Mouse (Mus musculus) hindbrain, embryonic 11.5 days (tissue): ENCODE measurements around the gene Stoml2. TPM values are rescaled to one million over a fixed set of nuclear protein-coding genes. Genes with fewer than 3 reads are reported as not detected.
A peak's percentile ranks its signal among the peaks of the same experiment; 100 is the strongest.

ENCODE experiments used
- ATAC-seq: fragments of 200-750 bp; cut with Nextera tagmentation; 2 replicates; pipeline ENCODE4 v1.8.0; 2017; ENCODE audit warnings: mild to moderate bottlenecking, moderate TSS enrichment, moderate library complexity; ENCODE audit not compliant: low FRiP score
- DNase-seq: peaks from one replicate; pipeline ENCODE4 v3.0.0-alpha.2; 2015; ENCODE audit warnings: low spot score
- H3K27ac ChIP-seq: fragments of 300-500 bp; sonication (generic); 2 replicates; pipeline ENCODE4 v1.5.1; 2014; ENCODE audit warnings: mild to moderate bottlenecking, low read depth, low read length
- H3K27me3 ChIP-seq: fragments of 300-500 bp; sonication (generic); 2 replicates; pipeline ENCODE4 v1.6.1; 2014; ENCODE audit warnings: mild to moderate bottlenecking, low read length, moderate library complexity, mixed read lengths; ENCODE audit not compliant: control insufficient read depth, insufficient read depth
- H3K36me3 ChIP-seq: fragments of 300-500 bp; sonication (generic); 2 replicates; pipeline ENCODE4 v1.6.1; 2014; ENCODE audit warnings: mild to moderate bottlenecking, low read length, moderate library complexity, mixed read lengths; ENCODE audit not compliant: control insufficient read depth, insufficient read depth
- H3K4me1 ChIP-seq: fragments of 300-500 bp; sonication (generic); replicated peaks from 2 replicates; pipeline ENCODE4 v1.6.1; 2014; ENCODE audit warnings: low read length, mixed read lengths; ENCODE audit not compliant: control insufficient read depth, insufficient read depth
- H3K4me2 ChIP-seq: fragments of 300-500 bp; sonication (generic); replicated peaks from 2 replicates; pipeline ENCODE4 v1.6.1; 2014; ENCODE audit warnings: mild to moderate bottlenecking, low read depth, low read length
- H3K4me3 ChIP-seq: fragments of 300-500 bp; sonication (generic); 2 replicates; pipeline ENCODE4 v1.5.1; 2014; ENCODE audit warnings: low read depth, low read length
- H3K9ac ChIP-seq: fragments of 300-500 bp; sonication (generic); 2 replicates; pipeline ENCODE4 v1.6.1; 2014; ENCODE audit warnings: low read depth, low read length
- H3K9me3 ChIP-seq: fragments of 300-500 bp; sonication (generic); 2 replicates; pipeline ENCODE4 v1.6.1; 2016; ENCODE audit warnings: low read length; ENCODE audit not compliant: control insufficient read depth
- WGBS: fragments of 180-500 bp; shearing (Covaris S2); extraction: QIAGEN DNeasy Blood & Tissue Kit; methylation state at CpG from one replicate; pipeline ENCODE4 v1.1.7; 2014; 5-methylcytosine and 5-hydroxymethylcytosine counted together
- polyA plus RNA-seq: library from polyadenylated mRNA; unstranded; fragments of >200 nt; fragmentation: Nextera tagmentation; extraction: Ambion mirVana; gene quantifications from 2 replicates; pipeline ENCODE4 v1.2.1, GENCODE M21; 2014

The Stoml2 gene
- 345 and 353 TPM in 2 replicates for polyA plus RNA-seq

- Histone ChIP-seq H3K4me3 (peak within 1 kb of the TSS; percentile 79), H3K9me3 (no peaks in the 10 kb centered on the region), H3K4me1 (0 out of 2 replicates have a peak, but pooled peaks cover 5% of the 10 kb centered on the region), H3K27ac (peak within 1 kb of the TSS; percentile 86), H3K27me3 (no peaks in the 10 kb centered on the region), H3K4me2 (peak within 1 kb of the TSS; percentile 85), H3K9ac (peak within 1 kb of the TSS; percentile 88), H3K36me3 (peaks cover 13% of the 10 kb centered on the region)
- DNase-seq (peak; percentile 92), ATAC-seq (peak; percentile 96)
- WGBS: 1% methylated on average over 38 of the region's 38 CpGs
Observed at GRCm38 (mm10) chr4:43031237-43031995, at the start of gene Stoml2. Stoml2 (minus strand) TSS chr4:43031710.

GRCm38 (mm10) chr4:43078071-43078718 is 46.7 kb upstream of the Stoml2 start:
- no peaks in the 10 kb centered on the region for H3K36me3 ChIP-seq
- no peak overlapping the region for H3K9ac ChIP-seq
- no peak overlapping the region for H3K4me2 ChIP-seq
- no peaks in the 10 kb centered on the region for H3K9me3 ChIP-seq
- 68% methylated on average over 7 of the region's 7 CpGs for WGBS
- DNase-seq: no peak
- no peak overlapping the region for H3K27ac ChIP-seq
- no peak overlapping the region for H3K4me3 ChIP-seq
- no peaks in the 10 kb centered on the region for H3K27me3 ChIP-seq
- no peaks in the 10 kb centered on the region for H3K4me1 ChIP-seq
- no peak for ATAC-seq

GRCm38 (mm10) chr4:43074923-43075322 is 43.4 kb upstream of the Stoml2 start:
- H3K9me3 ChIP-seq: no peaks in the 10 kb centered on the region
- ATAC-seq (no peak), DNase-seq (no peak)
- H3K27ac ChIP-seq: no peak overlapping the region
- no peaks in the 10 kb centered on the region for H3K27me3 ChIP-seq
- no peaks in the 10 kb centered on the region for H3K36me3 ChIP-seq
- H3K4me1 ChIP-seq: no peaks in the 10 kb centered on the region
- H3K9ac ChIP-seq: no peak overlapping the region
- no peak overlapping the region for H3K4me2 ChIP-seq
- H3K4me3 ChIP-seq: no peak overlapping the region

- ATAC-seq: no peak
- Histone ChIP-seq H3K9me3 (no peaks in the 10 kb centered on the region), H3K4me2 (no peak overlapping the region), H3K27me3 (no peaks in the 10 kb centered on the region), H3K27ac (no peak overlapping the region), H3K9ac (no peak overlapping the region), H3K36me3 (no peaks in the 10 kb centered on the region), H3K4me3 (no peak overlapping the region), H3K4me1 (no peaks in the 10 kb centered on the region)
- 94% methylated on average over 4 of the region's 4 CpGs for WGBS
- DNase-seq: no peak
Observed at GRCm38 (mm10) chr4:43065471-43065870, 34.0 kb upstream of the Stoml2 start.

GRCm38 (mm10) chr4:43060286-43060685 is 28.8 kb upstream of the Stoml2 start:
- H3K4me2 ChIP-seq: no peak overlapping the region

GRCm38 (mm10) chr4:43059697-43060096 is 28.2 kb upstream of the Stoml2 start:
- peak overlapping the region; percentile 76 for H3K4me3 ChIP-seq
- no peaks in the 10 kb centered on the region for H3K4me1 ChIP-seq
- no peaks in the 10 kb centered on the region for H3K9me3 ChIP-seq
- no peak for DNase-seq
- H3K27ac ChIP-seq: no peak overlapping the region
- WGBS: 47% methylated on average over 3 of the region's 3 CpGs
- no peaks in the 10 kb centered on the region for H3K36me3 ChIP-seq
- peak overlapping the region; percentile 80 for H3K4me2 ChIP-seq
- no peaks in the 10 kb centered on the region for H3K27me3 ChIP-seq
- no peak overlapping the region for H3K9ac ChIP-seq
- no peak for ATAC-seq

More at GRCm38 (mm10) chr4:43060286-43060685, 28.8 kb upstream of the Stoml2 start:
- Histone ChIP-seq H3K9me3 (no peaks in the 10 kb centered on the region), H3K36me3 (no peaks in the 10 kb centered on the region), H3K4me3 (no peak overlapping the region), H3K4me1 (no peaks in the 10 kb centered on the region), H3K27me3 (no peaks in the 10 kb centered on the region), H3K9ac (no peak overlapping the region), H3K27ac (no peak overlapping the region)
- DNase-seq (no peak), ATAC-seq (no peak)
- 77% methylated on average over 3 of the region's 3 CpGs for WGBS

GRCm38 (mm10) chr4:43058753-43059654 is 27.5 kb upstream of the Stoml2 start, which contains the start of gene Unc13b:
Unc13b (plus strand) TSS chr4:43058953.
- H3K36me3 ChIP-seq: no peaks in the 10 kb centered on the region
- H3K9me3 ChIP-seq: no peaks in the 10 kb centered on the region
- H3K9ac ChIP-seq: peak within 1 kb of the TSS; percentile 81
- peak within 1 kb of the TSS; percentile 76 for H3K4me3 ChIP-seq
- no peaks in the 10 kb centered on the region for H3K4me1 ChIP-seq
- H3K4me2 ChIP-seq: peak within 1 kb of the TSS; percentile 80
- H3K27ac ChIP-seq: peak within 1 kb of the TSS; percentile 68
- DNase-seq (peak; percentile 93), ATAC-seq (peak; percentile 97)
- under 1% methylated on average over 80 of the region's 90 CpGs for WGBS
- no peaks in the 10 kb centered on the region for H3K27me3 ChIP-seq

- Histone ChIP-seq H3K27ac (no peak overlapping the region), H3K4me3 (peak overlapping the region; percentile 76), H3K4me1 (no peaks in the 10 kb centered on the region), H3K36me3 (no peaks in the 10 kb centered on the region), H3K9ac (no peak overlapping the region), H3K27me3 (no peaks in the 10 kb centered on the region), H3K4me2 (peak overlapping the region; percentile 80), H3K9me3 (no peaks in the 10 kb centered on the region)
- ATAC-seq (peak; percentile 46; the same call in 1 of the 2 replicates), DNase-seq (no peak)
- WGBS: 23% methylated on average over 8 of the region's 8 CpGs
Observed at GRCm38 (mm10) chr4:43058392-43058752, 26.9 kb upstream of the Stoml2 start.
